Mouse (Mus musculus) left cerebral cortex, postnatal 25 days (tissue): ENCODE data around the gene Mylk2. TPM values are rescaled to one million over a fixed set of nuclear protein-coding genes. Genes with fewer than 3 reads are reported as not detected.

Experiments
- DNase-seq, 2 experiments: peaks; one replicate each; pipeline ENCODE4 v3.0.0; 2022; ENCODE audit warnings: low spot score in 2 of 2, mixed read lengths in 1 of 2
- intact Hi-C: fragments of 180-260 bp; cut with DNase I; formaldehyde crosslinking; loops from one replicate; pipeline ENCODE4 v1.15.1; 2025
- total RNA-seq, 2 experiments: library from RNA; stranded (reverse); gene quantifications; 2 replicates each; pipeline ENCODE4 v1.2.3; 2021

Mylk2 gene
- total RNA-seq, 2 experiments from 2014 or later: not detected

DNA sequence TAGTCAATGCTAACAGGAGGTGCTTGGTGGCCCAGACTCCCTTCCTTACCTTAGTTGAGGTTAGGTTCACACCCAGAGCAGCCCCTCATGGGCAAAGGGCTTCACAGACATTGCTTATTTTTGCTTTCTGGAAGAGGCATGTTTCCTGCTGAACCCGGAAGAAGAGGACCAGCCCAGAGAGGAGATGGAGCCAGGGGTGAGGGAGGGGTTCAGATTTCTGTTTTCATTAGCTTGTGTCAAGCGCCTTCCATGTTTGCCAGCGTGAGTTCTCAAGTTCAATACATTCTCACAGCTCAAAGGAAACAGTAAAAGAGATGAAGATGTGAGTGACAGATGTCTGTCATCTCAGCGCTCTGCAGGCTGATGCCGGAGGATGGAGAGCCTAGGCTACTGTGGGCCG lies 1.3 kb upstream of the Mylk2 start:
- intact Hi-C loops: loop anchor here (5.0 to 10.0 kb wide), 2 partner anchors 107 to 145 kb away; partner anchors contain the start of gene Pdrg1

DNA sequence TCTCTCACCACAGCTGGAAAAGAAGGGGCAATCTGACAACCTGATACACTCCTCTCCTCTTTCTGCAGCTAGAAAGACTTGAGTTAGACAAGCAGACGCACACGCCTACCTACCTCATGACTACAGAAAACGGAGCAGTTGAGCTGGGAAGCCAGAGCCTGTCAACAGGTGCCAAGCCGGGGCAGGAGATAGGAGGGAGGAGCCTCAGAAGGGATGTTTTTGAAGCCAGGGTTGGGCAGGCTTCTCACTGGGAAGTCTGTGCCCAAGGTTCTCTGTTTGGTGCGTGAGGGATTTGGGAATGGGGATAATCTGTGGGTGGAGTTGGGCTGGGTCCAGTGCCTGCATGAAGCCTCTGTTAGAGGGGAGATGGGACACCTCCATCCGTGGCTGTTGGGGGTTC lies 280 bp downstream of the Mylk2 start:
- no peak for DNase-seq
- intact Hi-C loops: loop anchor here (5.0 to 10.0 kb wide), 2 partner anchors 106 to 143 kb away; partner anchors contain the start of gene Pdrg1

More for the DNA sequence above, 1.3 kb upstream of the Mylk2 start:
- DNase-seq: no peak

- intact Hi-C loops: loop anchor here (1.0 to 10.0 kb wide), 3 partner anchors 20 to 141 kb away; partner anchors contain the start of genes Foxs1 and Pdrg1
- no peak for DNase-seq
Measured at GRCm38 (mm10) chr2:152913471-152913870, 2.3 kb downstream of the Mylk2 start.

DNA sequence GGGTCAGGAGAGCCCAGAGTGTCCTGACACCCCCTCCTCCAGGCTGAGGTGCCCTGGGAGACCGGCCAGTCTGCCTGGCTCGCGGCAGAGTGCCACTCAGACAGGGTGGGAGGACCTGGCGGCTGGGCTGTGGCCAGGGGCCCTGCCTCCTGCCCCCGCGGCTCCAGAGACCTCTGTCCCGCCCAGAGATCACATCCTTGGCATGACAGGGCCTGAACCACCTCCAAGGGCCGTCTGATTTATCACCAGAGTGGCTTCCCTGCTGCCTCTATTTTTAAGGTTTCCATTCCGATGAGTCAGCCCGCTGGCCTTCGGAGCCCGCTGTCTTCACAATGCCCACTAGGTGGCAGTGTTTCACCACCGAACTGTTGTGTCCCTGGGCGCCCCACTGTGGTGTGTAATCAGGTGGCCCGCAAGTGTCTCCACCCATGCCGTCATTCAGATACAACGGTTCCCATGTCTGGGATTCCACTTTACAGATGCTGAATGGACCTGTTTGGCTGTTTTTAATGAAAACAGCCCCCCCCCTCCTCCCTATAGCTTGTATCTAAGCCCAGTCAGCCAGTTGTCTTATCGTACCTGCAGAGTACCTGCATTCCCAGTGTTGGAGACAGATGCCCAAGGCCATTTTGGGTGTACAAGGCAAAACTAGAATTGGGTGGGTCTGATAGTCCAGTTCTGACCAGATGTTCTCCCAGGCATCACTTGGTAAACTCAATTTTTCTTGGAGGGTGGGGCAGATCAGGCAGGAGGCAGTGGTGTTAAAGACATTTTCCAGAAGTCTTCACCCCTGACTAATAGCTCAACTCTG lies 3.4 kb downstream of the Mylk2 start:
- intact Hi-C loops: loop anchor here (2.0 to 10.0 kb wide), 3 partner anchors 103 to 228 kb away; partner anchors contain the start of gene Pdrg1
- DNase-seq: peak; percentile 90 to 94

DNA sequence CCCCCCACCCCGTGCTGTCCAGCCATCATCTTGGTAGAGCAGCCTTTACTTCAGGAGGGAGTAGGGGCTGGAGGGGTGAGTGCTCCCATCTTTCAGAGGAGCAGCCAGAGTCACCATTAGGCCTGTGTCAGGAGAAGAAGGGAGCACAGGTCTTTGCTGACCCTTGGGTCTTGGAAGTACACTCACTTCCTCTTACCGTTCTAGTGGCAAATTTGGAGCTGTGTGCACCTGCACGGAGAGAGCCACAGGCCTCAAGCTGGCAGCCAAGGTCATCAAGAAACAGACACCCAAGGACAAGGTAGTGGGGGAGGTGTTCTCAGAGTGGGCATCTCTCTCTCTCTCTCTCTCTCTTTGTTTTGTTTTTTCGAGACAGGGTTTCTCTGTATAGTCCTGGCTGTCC lies 4.3 kb downstream of the Mylk2 start:
- DNase-seq: no peak
- intact Hi-C loops: loop anchor here (2.0 to 10.0 kb wide), 2 partner anchors 139 to 227 kb away; no protein-coding TSS in a partner anchor

- no peak for DNase-seq
- intact Hi-C loops: loop anchor here (10.0 kb wide), 1 partner anchor 139 kb away; no protein-coding TSS in a partner anchor
Measured at GRCm38 (mm10) chr2:152916111-152916510, 5.0 kb downstream of the Mylk2 start.

DNA sequence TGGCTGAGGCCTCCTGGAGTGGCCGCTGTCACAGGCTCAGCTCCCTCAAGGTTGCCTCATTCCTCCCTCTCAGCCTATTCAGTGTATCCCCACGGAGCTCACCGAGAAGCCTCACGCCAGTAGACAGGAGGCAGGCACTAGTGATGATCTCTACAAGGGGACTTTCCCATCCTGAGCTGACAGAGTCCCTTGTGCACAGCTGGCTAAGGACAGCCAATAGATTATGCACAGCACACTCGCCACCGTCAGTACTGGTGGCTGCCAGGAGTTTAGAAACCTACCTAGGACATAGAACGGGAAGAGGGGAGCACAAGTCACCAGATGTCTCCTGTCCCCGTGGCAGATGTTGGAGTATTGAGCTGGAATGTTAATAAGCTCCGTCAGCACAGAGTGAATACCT lies 6.5 kb downstream of the Mylk2 start:
- DNase-seq: no peak
- intact Hi-C loops: loop anchor here (10.0 kb wide), 1 partner anchor 137 kb away; no protein-coding TSS in a partner anchor

DNA sequence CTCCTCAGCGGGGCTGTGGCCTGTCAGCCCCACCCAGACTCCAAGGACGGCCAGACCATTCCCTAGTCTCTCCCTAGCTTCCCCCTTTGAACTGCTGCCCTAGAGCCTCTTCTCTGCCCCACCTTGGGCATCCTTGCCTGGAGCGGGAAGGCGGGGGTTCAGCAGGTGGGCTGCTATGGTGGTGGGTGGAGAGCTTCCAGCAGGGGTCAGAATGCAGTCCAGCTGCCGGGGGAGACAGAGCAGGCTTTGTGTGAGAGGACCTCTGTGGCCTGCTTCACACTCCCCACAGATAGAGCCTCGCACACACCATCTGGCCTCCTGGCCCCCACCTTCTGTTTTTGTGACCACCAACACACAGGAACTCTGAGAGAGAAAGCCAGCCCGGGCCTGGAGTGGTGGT lies 11.2 kb downstream of the Mylk2 start:
- intact Hi-C loops: no loop called here
- DNase-seq: no peak

DNA sequence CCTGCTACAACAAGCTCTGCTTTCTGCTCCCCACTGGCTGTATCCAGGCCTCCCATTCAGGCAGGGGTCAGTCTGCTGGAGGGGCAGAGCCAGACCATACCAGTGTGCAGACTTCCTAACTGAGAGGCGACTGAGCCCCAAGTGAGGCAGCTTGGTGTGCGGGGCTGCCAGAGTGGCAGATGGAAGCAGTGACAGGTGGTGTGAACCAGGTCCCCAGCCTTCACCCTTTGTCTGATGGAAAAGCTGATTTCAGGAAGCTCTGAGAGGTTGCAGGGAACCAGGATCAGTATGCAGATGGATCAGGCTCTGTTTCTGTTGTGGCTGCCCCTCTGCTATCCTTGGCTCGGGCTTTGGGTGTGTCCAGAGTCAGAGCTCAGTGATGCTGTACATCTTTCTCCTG lies 12.5 kb downstream of the Mylk2 start:
- intact Hi-C loops: no loop called here

GRCm38 (mm10) chr2:152924128-152924527 lies 13.0 kb downstream of the Mylk2 start:
- DNase-seq: no peak
- intact Hi-C loops: no loop called here

More for the DNA sequence above, 12.5 kb downstream of the Mylk2 start:
- DNase-seq: no peak

GRCm38 (mm10) chr2:152924543-152924942 lies 13.4 kb downstream of the Mylk2 start:
- DNase-seq: no peak
- intact Hi-C loops: no loop called here

- intact Hi-C loops: no loop called here
- DNase-seq: no peak
Measured at GRCm38 (mm10) chr2:152925189-152925872, 14.2 kb downstream of the Mylk2 start.

DNA sequence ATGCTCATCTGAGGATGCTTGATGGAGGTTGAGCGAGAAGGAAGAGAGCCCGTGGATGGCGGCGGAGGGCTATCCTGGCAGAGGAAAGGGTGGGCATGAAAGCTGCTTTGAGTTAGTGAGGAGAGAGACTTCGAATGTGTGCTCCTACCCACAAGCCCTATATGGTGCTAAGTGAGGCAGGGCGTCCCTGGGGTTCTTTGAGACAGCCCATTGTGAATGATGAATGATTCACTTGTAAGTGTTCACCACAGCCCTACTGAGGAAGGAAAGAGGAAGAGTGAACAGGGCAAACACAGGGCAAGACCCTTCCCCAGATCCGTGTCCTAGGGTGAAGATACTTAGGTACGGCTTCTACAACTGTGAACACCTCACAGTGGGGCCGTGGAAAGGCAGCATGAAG lies 15.7 kb downstream of the Mylk2 start:
- no peak for DNase-seq
- intact Hi-C loops: no loop called here

DNA sequence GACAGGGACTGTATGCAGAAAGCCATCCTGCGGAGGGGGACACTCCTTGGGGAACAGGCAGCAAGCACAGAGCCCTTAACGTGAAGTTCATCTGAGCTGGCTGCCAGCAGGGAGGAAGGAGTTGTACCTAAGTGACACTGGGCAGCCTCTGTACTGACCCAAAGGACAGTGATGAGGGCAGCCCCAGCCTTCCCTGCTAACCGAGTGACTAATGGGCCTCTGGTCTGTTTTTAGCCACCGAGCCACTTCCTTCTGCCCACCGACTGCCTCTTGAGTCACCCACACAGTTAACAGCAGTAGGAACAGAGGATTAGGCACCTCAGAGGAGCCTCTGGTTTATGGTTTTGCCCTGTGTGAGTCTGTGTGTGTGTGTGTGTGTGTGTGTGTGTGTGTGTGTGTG lies 16.2 kb downstream of the Mylk2 start:
- DNase-seq: peak in 1 of 2 experiments; percentile 53
- intact Hi-C loops: no loop called here

GRCm38 (mm10) chr2:152928219-152928987 lies 17.3 kb downstream of the Mylk2 start:
- intact Hi-C loops: no loop called here
- DNase-seq: no peak

- DNase-seq: no peak
- intact Hi-C loops: no loop called here
Measured at GRCm38 (mm10) chr2:152928988-152929370, 17.8 kb downstream of the Mylk2 start.

DNA sequence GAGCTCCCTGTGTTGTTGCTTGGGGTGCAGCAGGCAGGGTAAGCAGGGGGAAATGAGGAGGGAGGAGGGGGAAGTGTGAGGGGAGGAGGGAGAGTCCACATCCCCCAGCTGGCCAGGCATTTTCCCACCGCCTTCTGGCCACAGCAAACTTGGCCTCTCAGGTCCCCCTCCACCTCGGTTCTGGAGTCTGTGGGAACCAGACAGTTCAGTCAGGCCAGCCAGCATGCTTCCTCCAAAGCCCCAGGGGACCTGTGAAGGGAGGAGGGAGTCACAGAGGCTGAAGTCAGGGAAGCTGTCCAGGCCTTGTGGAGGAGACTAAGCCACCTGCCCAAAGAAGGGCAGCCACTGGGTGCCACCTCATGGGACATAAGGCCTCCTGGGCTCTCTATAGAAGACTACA lies 19.1 kb downstream of the Mylk2 start:
- intact Hi-C loops: loop anchor here (5.0 kb wide), 1 partner anchor 82 kb away; no protein-coding TSS in a partner anchor
- no peak for DNase-seq

DNA sequence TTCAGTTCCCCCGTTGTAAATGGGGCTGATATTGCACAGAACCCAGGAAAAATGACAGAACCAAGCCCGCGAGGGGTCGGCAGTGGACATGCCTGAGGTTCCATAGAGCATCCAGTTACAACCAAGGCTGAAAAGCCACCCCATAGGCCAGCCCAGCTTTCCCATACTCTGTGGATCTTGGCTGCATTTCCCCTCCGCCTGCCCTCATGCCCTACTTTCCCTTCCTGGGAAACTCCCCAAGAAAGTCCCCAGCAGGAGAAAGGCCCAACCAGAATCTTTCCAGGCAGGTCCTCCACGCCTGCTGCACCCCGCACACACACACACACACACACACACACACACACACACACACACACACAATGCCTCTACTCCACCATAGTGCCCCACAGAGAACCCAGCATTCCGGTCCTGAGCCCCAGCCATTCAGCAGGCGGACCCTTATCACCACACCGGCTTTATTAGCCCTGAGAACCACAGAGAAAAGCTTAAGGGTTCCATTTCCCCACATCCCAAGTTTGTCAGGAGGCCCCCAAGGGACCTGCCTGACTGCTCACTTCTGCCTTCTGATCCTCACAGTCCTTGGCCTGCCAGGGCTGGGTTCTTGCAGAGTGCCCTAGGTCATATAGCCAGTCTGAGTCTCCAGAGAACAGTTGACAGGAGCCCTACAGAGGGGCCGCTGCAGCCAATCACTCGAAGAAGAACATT lies 20.5 kb downstream of the Mylk2 start:
- DNase-seq: no peak
- intact Hi-C loops: loop anchor here (5.0 kb wide), 1 partner anchor 81 kb away; no protein-coding TSS in a partner anchor

GRCm38 (mm10) chr2:152933048-152933447 lies 21.9 kb downstream of the Mylk2 start, which contains the start of gene Foxs1:
TSS of gene Foxs1 (minus strand) at chr2:152933208.
- intact Hi-C loops: loop anchor here (1.0 to 5.0 kb wide), 2 partner anchors 20 to 79 kb away; no protein-coding TSS in a partner anchor
- no peak for DNase-seq
